Mouse (Mus musculus) stomach, embryonic 15.5 days (tissue): ENCODE measurements around the gene Defb21. TPM values are rescaled to one million over a fixed set of nuclear protein-coding genes. Genes with fewer than 3 reads are reported as not detected.

ENCODE experiments used
- ATAC-seq: fragments of 200-750 bp; cut with Nextera tagmentation; 2 replicates; pipeline ENCODE4 v1.8.0; 2017; ENCODE audit warnings: low read depth, moderate number of reproducible peaks, moderate TSS enrichment; ENCODE audit not compliant: insufficient read depth, low FRiP score
- H3K27ac ChIP-seq: fragments of 300-500 bp; sonication (generic); 2 replicates; pipeline ENCODE4 v1.5.1; 2015; ENCODE audit warnings: mild to moderate bottlenecking, inconsistent platforms
- H3K27me3 ChIP-seq: fragments of 300-500 bp; sonication (generic); replicated peaks from 2 replicates; pipeline ENCODE4 v1.6.1; 2015; ENCODE audit warnings: inconsistent platforms
- H3K36me3 ChIP-seq: fragments of 300-500 bp; sonication (generic); 2 replicates; pipeline ENCODE4 v1.6.1; 2015; ENCODE audit warnings: inconsistent platforms
- H3K4me1 ChIP-seq: fragments of 300-500 bp; sonication (generic); 2 replicates; pipeline ENCODE4 v1.6.1; 2015; ENCODE audit warnings: inconsistent platforms
- H3K4me2 ChIP-seq: fragments of 300-500 bp; sonication (generic); 2 replicates; pipeline ENCODE4 v1.6.1; 2015; ENCODE audit warnings: mild to moderate bottlenecking, inconsistent platforms
- H3K4me3 ChIP-seq: fragments of 300-500 bp; sonication (generic); replicated peaks from 2 replicates; pipeline ENCODE4 v1.5.1; 2015; ENCODE audit warnings: inconsistent platforms
- H3K9ac ChIP-seq: fragments of 300-500 bp; sonication (generic); 2 replicates; pipeline ENCODE4 v1.6.1; 2015; ENCODE audit warnings: inconsistent platforms
- H3K9me3 ChIP-seq: fragments of 300-500 bp; sonication (generic); 2 replicates; pipeline ENCODE4 v1.6.1; 2016; ENCODE audit warnings: inconsistent platforms
- WGBS: fragments of 180-500 bp; shearing (Covaris S2); methylation state at CpG from one replicate; pipeline ENCODE4 v1.1.7; 2015; 5-methylcytosine and 5-hydroxymethylcytosine counted together
- polyA plus RNA-seq: library from polyadenylated mRNA; unstranded; fragments of >200 nt; fragmentation: Nextera tagmentation; extraction: Ambion mirVana; gene quantifications from 2 replicates; pipeline ENCODE4 v1.2.1, GENCODE M21; 2015

Defb21 gene
- polyA plus RNA-seq, 1 experiment from 2014 or later, result not detected

- Histone ChIP-seq H3K9me3 (no peaks in the 10 kb centered on the region), H3K9ac (no peak overlapping the region), H3K4me1 (no peaks in the 10 kb centered on the region), H3K27me3 (no peaks in the 10 kb centered on the region), H3K36me3 (no peaks in the 10 kb centered on the region), H3K4me2 (no peak overlapping the region), H3K4me3 (no peak overlapping the region), H3K27ac (no peak overlapping the region)
- 29% methylated on average over 8 of the region's 8 CpGs for WGBS
- ATAC-seq, result no peak
These were observed 39.6 kb downstream of the Defb21 start for GRCm38 (mm10) chr2:152612193-152612592.

- H3K9ac ChIP-seq, result no peak overlapping the region
- no peaks in the 10 kb centered on the region for H3K4me1 ChIP-seq
- peak; percentile 39; the same call in 1 of the 2 replicates for ATAC-seq
- no peak overlapping the region for H3K4me2 ChIP-seq
- no peak overlapping the region for H3K4me3 ChIP-seq
- H3K27me3 ChIP-seq, result no peaks in the 10 kb centered on the region
- no peaks in the 10 kb centered on the region for H3K36me3 ChIP-seq
- WGBS, result 9% methylated on average over 7 of the region's 7 CpGs
- no peak overlapping the region for H3K27ac ChIP-seq
- no peaks in the 10 kb centered on the region for H3K9me3 ChIP-seq
These were observed 43.0 kb downstream of the Defb21 start for GRCm38 (mm10) chr2:152615563-152615962.

GRCm38 (mm10) chr2:152616470-152616869 is 43.9 kb downstream of the Defb21 start:
- H3K4me2 ChIP-seq, result no peak overlapping the region
- WGBS, result 71% methylated on average over 6 of the region's 6 CpGs
- no peak overlapping the region for H3K27ac ChIP-seq
- H3K36me3 ChIP-seq, result no peaks in the 10 kb centered on the region
- H3K27me3 ChIP-seq, result no peaks in the 10 kb centered on the region
- H3K9me3 ChIP-seq, result no peaks in the 10 kb centered on the region
- no peaks in the 10 kb centered on the region for H3K4me1 ChIP-seq
- ATAC-seq, result no peak
- no peak overlapping the region for H3K4me3 ChIP-seq
- no peak overlapping the region for H3K9ac ChIP-seq

- no peaks in the 10 kb centered on the region for H3K9me3 ChIP-seq
- 62% methylated on average over 5 of the region's 5 CpGs for WGBS
- H3K36me3 ChIP-seq, result no peaks in the 10 kb centered on the region
- no peak overlapping the region for H3K4me3 ChIP-seq
- H3K4me1 ChIP-seq, result no peaks in the 10 kb centered on the region
- no peak overlapping the region for H3K9ac ChIP-seq
- ATAC-seq, result no peak
- H3K27ac ChIP-seq, result no peak overlapping the region
- no peak overlapping the region for H3K4me2 ChIP-seq
- no peaks in the 10 kb centered on the region for H3K27me3 ChIP-seq
These were observed 44.8 kb downstream of the Defb21 start for GRCm38 (mm10) chr2:152617374-152617773.

GRCm38 (mm10) chr2:152620367-152621134 is 48.0 kb downstream of the Defb21 start:
- Histone ChIP-seq H3K36me3 (no peaks in the 10 kb centered on the region), H3K9me3 (no peaks in the 10 kb centered on the region), H3K27me3 (no peaks in the 10 kb centered on the region; the same call in 1 of the 2 replicates), H3K4me1 (no peaks in the 10 kb centered on the region), H3K4me2 (no peak overlapping the region), H3K9ac (no peak overlapping the region), H3K27ac (no peak overlapping the region), H3K4me3 (no peak overlapping the region)
- ATAC-seq, result no peak
- 64% methylated on average over 9 of the region's 9 CpGs for WGBS

- no peaks in the 10 kb centered on the region for H3K36me3 ChIP-seq
- H3K27me3 ChIP-seq, result peaks cover 13% of the 10 kb centered on the region
- whole genome bisulfite sequencing, result 87% methylated on average over 13 of the region's 13 CpGs
- no peak overlapping the region for H3K27ac ChIP-seq
- no peak overlapping the region for H3K9ac ChIP-seq
- H3K4me3 ChIP-seq, result no peak overlapping the region
- H3K4me2 ChIP-seq, result no peak overlapping the region
- no peaks in the 10 kb centered on the region for H3K9me3 ChIP-seq
- peaks cover 9% of the 10 kb centered on the region; the same call in 1 of the 2 replicates for H3K4me1 ChIP-seq
- ATAC-seq, result no peak
These were observed 49.6 kb downstream of the Defb21 start for GRCm38 (mm10) chr2:152622151-152622550.

- ATAC-seq, result no peak
- Histone ChIP-seq H3K27me3 (peaks cover 14% of the 10 kb centered on the region), H3K9ac (no peak within 1 kb of the TSS), H3K27ac (no peak within 1 kb of the TSS), H3K4me2 (no peak within 1 kb of the TSS), H3K36me3 (no peaks in the 10 kb centered on the region), H3K4me1 (peaks cover 9% of the 10 kb centered on the region; the same call in 1 of the 2 replicates), H3K9me3 (no peaks in the 10 kb centered on the region), H3K4me3 (no peak within 1 kb of the TSS)
- WGBS, result 75% methylated on average over 7 of the region's 7 CpGs
These were observed 50.4 kb downstream of the Defb21 start, which contains the start of gene Defb25 for GRCm38 (mm10) chr2:152622953-152623352. Gene Defb25 (minus strand): TSS chr2:152623053.

Other genes with a start within 250 kb of the Defb21 start
- gene Rbck1, start 240.1 kb upstream of the Defb21 start, polyA plus RNA-seq, result 81.9 and 86.5 TPM in 2 replicates
- gene Trib3, start 228.7 kb upstream of the Defb21 start, polyA plus RNA-seq, result 2.1 and 2.2 TPM in 2 replicates
- 2.0 and 2.3 TPM in 2 replicates for gene Nrsn2, start 196.1 kb upstream of the Defb21 start, polyA plus RNA-seq
- 7.2 and 8.0 TPM in 2 replicates for gene Sox12, start 174.7 kb upstream of the Defb21 start, polyA plus RNA-seq
- gene Zcchc3, start 157.7 kb upstream of the Defb21 start, polyA plus RNA-seq, result 40.0 and 40.1 TPM in 2 replicates
- gene 6820408C15Rik, start 157.2 kb upstream of the Defb21 start, polyA plus RNA-seq, result 0.52 and 0.85 TPM in 2 replicates
- not detected in 2 replicates for gene Defb23, start 108.1 kb upstream of the Defb21 start, polyA plus RNA-seq
- gene Defb20, start 95.7 kb upstream of the Defb21 start, polyA plus RNA-seq, result not detected in 2 replicates
- not detected in 2 replicates for gene Defb22, start 82.6 kb upstream of the Defb21 start, polyA plus RNA-seq
- not detected in 2 replicates for gene Defb26, start 61.1 kb upstream of the Defb21 start, polyA plus RNA-seq
- not detected in 2 replicates for gene Defb28, start 54.5 kb upstream of the Defb21 start, polyA plus RNA-seq
- not detected in 2 replicates for gene Defb29, start 32.6 kb upstream of the Defb21 start, polyA plus RNA-seq
- gene Gm17416, start 3.4 kb upstream of the Defb21 start, polyA plus RNA-seq, result not detected in 2 replicates
- not detected in 2 replicates for gene Defb19, start 7.6 kb downstream of the Defb21 start, polyA plus RNA-seq
- gene Defb45, start 26.7 kb downstream of the Defb21 start, polyA plus RNA-seq, result not detected in 2 replicates
- not detected in 2 replicates for gene Defb36, start 31.6 kb downstream of the Defb21 start, polyA plus RNA-seq
- gene Defb25, start 50.3 kb downstream of the Defb21 start, polyA plus RNA-seq, result 1.2 and 1.6 TPM in 2 replicates
- gene Rem1, start 54.2 kb downstream of the Defb21 start, polyA plus RNA-seq, result 19.1 and 22.7 TPM in 2 replicates
- gene H13, start 96.7 kb downstream of the Defb21 start, polyA plus RNA-seq, result 122 and 135 TPM in 2 replicates
- 23.1 and 26.7 TPM in 2 replicates for gene Mcts2, start 114.3 kb downstream of the Defb21 start, polyA plus RNA-seq
- 117 and 138 TPM in 2 replicates for gene Id1, start 163.5 kb downstream of the Defb21 start, polyA plus RNA-seq
- gene Cox4i2, start 181.4 kb downstream of the Defb21 start, polyA plus RNA-seq, result 19.0 and 19.5 TPM in 2 replicates